Mouse (Mus musculus) kidney, postnatal 0 days (tissue): ENCODE data around the gene Atp10b. TPM values are rescaled to one million over a fixed set of nuclear protein-coding genes. Genes with fewer than 3 reads are reported as not detected.

ENCODE experiments used
- ATAC-seq: fragments of 200-750 bp; cut with Nextera tagmentation; replicated peaks from 2 replicates; pipeline ENCODE4 v1.8.0; 2017; ENCODE audit warnings: low read depth, moderate number of reproducible peaks, moderate TSS enrichment, moderate library complexity; ENCODE audit not compliant: low FRiP score
- DNase-seq: peaks from one replicate; pipeline ENCODE4 v3.0.0-alpha.2; 2016; ENCODE audit warnings: low spot score
- H3K27ac ChIP-seq: fragments of 300-500 bp; sonication (generic); 2 replicates; pipeline ENCODE4 v1.5.1; 2014; ENCODE audit warnings: mild to moderate bottlenecking
- H3K27me3 ChIP-seq: fragments of 300-500 bp; sonication (generic); 2 replicates; pipeline ENCODE4 v1.6.1; 2014; ENCODE audit warnings: low read length, mixed read lengths; ENCODE audit not compliant: insufficient read depth
- H3K36me3 ChIP-seq: fragments of 300-500 bp; sonication (generic); 2 replicates; pipeline ENCODE4 v1.6.1; 2014; ENCODE audit warnings: low read length, mixed read lengths; ENCODE audit not compliant: insufficient read depth
- H3K4me1 ChIP-seq: fragments of 300-500 bp; sonication (generic); replicated peaks from 2 replicates; pipeline ENCODE4 v1.6.1; 2014; ENCODE audit warnings: antibody characterized with exemption, low read length, mixed read lengths; ENCODE audit not compliant: insufficient read depth
- H3K4me2 ChIP-seq: fragments of 300-500 bp; sonication (generic); 2 replicates; pipeline ENCODE4 v1.6.1; 2014; ENCODE audit warnings: mild to moderate bottlenecking, low read length, moderate library complexity, mixed read lengths
- H3K4me3 ChIP-seq: fragments of 300-500 bp; sonication (generic); replicated peaks from 2 replicates; pipeline ENCODE4 v1.5.1; 2014; ENCODE audit warnings: low read depth, low read length
- H3K9ac ChIP-seq: fragments of 300-500 bp; sonication (generic); 2 replicates; pipeline ENCODE4 v1.6.1; 2014; ENCODE audit warnings: low read depth, low read length
- H3K9me3 ChIP-seq: fragments of 300-500 bp; sonication (generic); replicated peaks from 2 replicates; pipeline ENCODE4 v1.6.1; 2016; ENCODE audit warnings: low read length, inconsistent platforms, mixed read lengths
- CTCF ChIP-seq: IDR thresholded peaks from 2 replicates; pipeline ENCODE4 v1.5.1; 2016; ENCODE audit warnings: antibody characterized with exemption, low read depth, mild to moderate bottlenecking, moderate library complexity
- WGBS: fragments of 180-500 bp; shearing (Covaris S2); extraction: QIAGEN DNeasy Blood & Tissue Kit; methylation state at CpG from one replicate; pipeline ENCODE4 v1.1.7; 2014; 5-methylcytosine and 5-hydroxymethylcytosine counted together
- polyA plus RNA-seq: library from polyadenylated mRNA; unstranded; fragments of >200 nt; fragmentation: Nextera tagmentation; extraction: Ambion mirVana; gene quantifications from 2 replicates; pipeline ENCODE4 v1.2.1, GENCODE M21; 2015

Atp10b gene
- polyA plus RNA-seq, 1 experiment from 2014 or later = 1.0 TPM

DNA sequence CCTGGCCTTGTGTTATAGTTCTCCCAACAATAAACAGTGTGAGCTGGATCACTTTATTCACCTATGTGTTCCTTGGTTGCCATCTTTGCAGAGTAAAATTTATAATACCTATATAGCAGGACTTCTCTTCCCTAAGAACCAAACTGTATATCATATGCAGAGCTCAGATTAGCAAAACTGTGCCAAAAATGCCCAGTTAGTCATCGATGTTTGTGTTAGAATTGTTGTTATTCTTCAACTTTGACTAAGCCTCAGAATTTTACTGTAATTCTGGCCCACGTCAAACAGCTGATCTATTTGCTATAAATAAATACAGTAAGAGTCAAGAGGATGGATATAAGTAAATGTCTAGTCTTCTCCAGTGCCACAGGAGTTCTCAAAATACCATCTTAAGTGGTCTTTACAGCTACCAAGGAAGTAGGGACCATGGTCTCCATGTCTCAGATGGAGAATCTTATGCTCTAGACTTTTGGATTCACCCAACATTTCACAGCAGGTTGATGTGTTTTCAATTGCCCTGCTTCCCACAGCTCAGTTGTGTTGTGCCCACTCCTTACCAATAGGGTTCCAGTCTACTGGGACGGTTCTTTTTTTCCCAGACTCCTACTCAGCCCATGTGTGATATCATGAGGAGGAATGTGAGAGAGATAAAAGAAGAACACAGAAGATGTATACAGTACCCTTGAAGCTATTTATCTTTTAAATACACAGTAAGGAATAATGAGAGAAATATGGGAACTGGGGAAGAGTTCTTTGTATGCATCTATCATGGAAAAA is 40.3 kb downstream of the Atp10b start:
- no peak for DNase-seq
- no peak overlapping the region for H3K4me2 ChIP-seq
- no peak for ATAC-seq
- H3K9me3 ChIP-seq = no peaks in the 10 kb centered on the region
- H3K27ac ChIP-seq = no peak overlapping the region
- H3K4me3 ChIP-seq = no peak overlapping the region
- H3K4me1 ChIP-seq = no peaks in the 10 kb centered on the region
- H3K27me3 ChIP-seq = no peaks in the 10 kb centered on the region
- no peaks in the 10 kb centered on the region for H3K36me3 ChIP-seq
- H3K9ac ChIP-seq = no peak overlapping the region
- WGBS = 84% methylated on average over 3 of the region's 3 CpGs
- no peak for TF ChIP-seq CTCF

- no peak overlapping the region for H3K4me2 ChIP-seq
- TF ChIP-seq CTCF = no peak
- ATAC-seq = no peak
- H3K9me3 ChIP-seq = no peaks in the 10 kb centered on the region
- 50% methylated on average over 2 of the region's 2 CpGs for WGBS
- H3K36me3 ChIP-seq = no peaks in the 10 kb centered on the region
- H3K27ac ChIP-seq = no peak overlapping the region
- no peak for DNase-seq
- no peaks in the 10 kb centered on the region for H3K4me1 ChIP-seq
- H3K4me3 ChIP-seq = no peak overlapping the region
- H3K27me3 ChIP-seq = no peaks in the 10 kb centered on the region
- H3K9ac ChIP-seq = no peak overlapping the region
Observed at GRCm38 (mm10) chr11:43198811-43199210, 49.1 kb downstream of the Atp10b start.

DNA sequence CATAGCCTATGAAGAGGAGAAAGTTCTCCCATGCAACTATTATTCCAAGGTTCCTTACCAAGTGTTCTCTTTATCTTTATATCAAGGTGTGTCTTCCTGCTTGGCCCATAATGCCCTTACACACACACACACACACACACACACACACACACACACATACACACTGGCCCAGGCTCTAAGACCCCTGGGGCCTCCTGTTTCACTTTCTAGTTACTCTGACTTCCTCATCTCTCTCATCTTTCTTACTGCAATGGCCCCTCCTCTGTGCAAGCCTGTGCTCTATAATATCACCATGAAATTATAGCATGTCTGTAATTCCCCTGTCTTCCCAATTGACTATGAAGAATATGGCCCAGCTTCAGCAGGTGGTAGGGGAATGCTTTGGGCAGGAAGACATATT is 49.7 kb downstream of the Atp10b start:
- ATAC-seq (no peak), DNase-seq (no peak)
- H3K27ac ChIP-seq = no peak overlapping the region
- H3K27me3 ChIP-seq = no peaks in the 10 kb centered on the region
- H3K4me1 ChIP-seq = no peaks in the 10 kb centered on the region
- no peaks in the 10 kb centered on the region for H3K36me3 ChIP-seq
- H3K4me3 ChIP-seq = no peak overlapping the region
- TF ChIP-seq CTCF = no peak
- H3K9ac ChIP-seq = no peak overlapping the region
- H3K4me2 ChIP-seq = no peak overlapping the region
- no peaks in the 10 kb centered on the region for H3K9me3 ChIP-seq

GRCm38 (mm10) chr11:43200089-43200488 is 50.4 kb downstream of the Atp10b start:
- no peak overlapping the region for H3K27ac ChIP-seq
- no peak overlapping the region for H3K9ac ChIP-seq
- no peak for ATAC-seq
- H3K9me3 ChIP-seq = no peaks in the 10 kb centered on the region
- no peak overlapping the region for H3K4me3 ChIP-seq
- H3K4me2 ChIP-seq = no peak overlapping the region
- no peak for TF ChIP-seq CTCF
- H3K27me3 ChIP-seq = no peaks in the 10 kb centered on the region
- 98% methylated on average over 2 of the region's 2 CpGs for WGBS
- DNase-seq = no peak
- no peaks in the 10 kb centered on the region for H3K4me1 ChIP-seq
- no peaks in the 10 kb centered on the region for H3K36me3 ChIP-seq

- ATAC-seq (no peak), DNase-seq (no peak)
- H3K36me3 ChIP-seq = no peaks in the 10 kb centered on the region
- H3K4me3 ChIP-seq = no peak overlapping the region
- TF ChIP-seq CTCF = no peak
- no peak overlapping the region for H3K9ac ChIP-seq
- no peak overlapping the region for H3K4me2 ChIP-seq
- 52% methylated on average over 3 of the region's 3 CpGs for WGBS
- no peaks in the 10 kb centered on the region for H3K9me3 ChIP-seq
- no peaks in the 10 kb centered on the region for H3K27me3 ChIP-seq
- no peaks in the 10 kb centered on the region for H3K4me1 ChIP-seq
- H3K27ac ChIP-seq = no peak overlapping the region
Observed at GRCm38 (mm10) chr11:43203580-43203979, 53.9 kb downstream of the Atp10b start.

GRCm38 (mm10) chr11:43213134-43213533 is 63.5 kb downstream of the Atp10b start:
- Histone ChIP-seq H3K4me1 (no peaks in the 10 kb centered on the region), H3K9me3 (no peaks in the 10 kb centered on the region), H3K4me3 (no peak overlapping the region), H3K27me3 (no peaks in the 10 kb centered on the region), H3K4me2 (no peak overlapping the region), H3K36me3 (no peaks in the 10 kb centered on the region), H3K9ac (no peak overlapping the region), H3K27ac (no peak overlapping the region)
- 21% methylated on average over 1 of the region's 1 CpGs for WGBS
- DNase-seq (peak; percentile 49), ATAC-seq (no peak)
- TF ChIP-seq CTCF = peak; percentile 73

DNA sequence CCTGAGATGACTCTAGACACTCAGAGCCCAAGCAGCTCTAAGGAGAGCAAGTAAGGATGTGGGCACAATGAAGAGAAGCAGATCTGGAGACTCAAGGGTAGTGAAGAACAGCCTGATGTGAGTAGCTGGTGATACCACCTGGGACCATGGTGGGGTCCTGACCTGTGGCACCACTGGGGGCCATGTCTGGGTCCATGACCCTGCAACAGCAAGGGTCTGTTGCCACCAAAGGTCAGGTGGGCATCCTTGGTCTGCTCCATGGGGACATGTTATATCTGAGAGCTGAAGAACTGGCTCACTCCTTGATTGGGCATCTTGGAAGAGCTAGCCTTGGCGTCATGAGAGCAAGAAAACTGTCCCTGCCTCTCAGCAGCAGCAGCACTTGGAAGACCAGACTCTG is 64.1 kb downstream of the Atp10b start:
- Histone ChIP-seq H3K36me3 (no peaks in the 10 kb centered on the region), H3K4me3 (no peak overlapping the region), H3K4me2 (no peak overlapping the region), H3K27me3 (no peaks in the 10 kb centered on the region), H3K9me3 (no peaks in the 10 kb centered on the region), H3K9ac (no peak overlapping the region), H3K27ac (no peak overlapping the region), H3K4me1 (no peaks in the 10 kb centered on the region)
- no peak for TF ChIP-seq CTCF
- 91% methylated on average over 1 of the region's 1 CpGs for WGBS
- no peak for ATAC-seq
- no peak for DNase-seq
